Mouse (Mus musculus) liver, embryonic 13.5 days (tissue): ENCODE results near the gene Tnfsf12. TPM values are rescaled to one million over a fixed set of nuclear protein-coding genes. Genes with fewer than 3 reads are reported as not detected.
"Not testable (repeated sequence)": the region's sequence is repeated elsewhere in the genome, so short reads cannot be mapped to it uniquely, and the experiment has no call there.

ENCODE experiments used
- ATAC-seq: fragments of 200-750 bp; cut with Nextera tagmentation; 2 replicates; pipeline ENCODE4 v1.8.0; 2017; ENCODE audit warnings: low read depth, mild to moderate bottlenecking, moderate number of reproducible peaks, moderate library complexity
- DNase-seq: peaks from one replicate; pipeline ENCODE4 v3.0.0; 2022
- H3K27ac ChIP-seq: fragments of 300-500 bp; sonication (generic); 2 replicates; pipeline ENCODE4 v1.5.1; 2015; ENCODE audit warnings: moderate library complexity, mild to moderate bottlenecking, inconsistent platforms
- H3K27me3 ChIP-seq: fragments of 300-500 bp; sonication (generic); 2 replicates; pipeline ENCODE4 v1.6.1; 2015; ENCODE audit warnings: mild to moderate bottlenecking, inconsistent platforms
- H3K36me3 ChIP-seq: fragments of 300-500 bp; sonication (generic); 2 replicates; pipeline ENCODE4 v1.6.1; 2015; ENCODE audit warnings: mild to moderate bottlenecking, inconsistent platforms
- H3K4me1 ChIP-seq: fragments of 300-500 bp; sonication (generic); replicated peaks from 2 replicates; pipeline ENCODE4 v1.6.1; 2015; ENCODE audit warnings: inconsistent platforms
- H3K4me2 ChIP-seq: fragments of 300-500 bp; sonication (generic); 2 replicates; pipeline ENCODE4 v1.6.1; 2015; ENCODE audit warnings: inconsistent platforms, mild to moderate bottlenecking, moderate library complexity
- H3K4me3 ChIP-seq: fragments of 300-500 bp; sonication (generic); replicated peaks from 2 replicates; pipeline ENCODE4 v1.5.1; 2015; ENCODE audit warnings: mild to moderate bottlenecking, inconsistent platforms
- H3K9ac ChIP-seq: fragments of 300-500 bp; sonication (generic); 2 replicates; pipeline ENCODE4 v1.6.1; 2015; ENCODE audit warnings: mild to moderate bottlenecking, inconsistent platforms
- H3K9me3 ChIP-seq: fragments of 300-500 bp; sonication (generic); replicated peaks from 2 replicates; pipeline ENCODE4 v1.6.1; 2016; ENCODE audit warnings: inconsistent platforms
- WGBS: fragments of 180-500 bp; shearing (Covaris S2); methylation state at CpG from one replicate; pipeline ENCODE4 v1.1.7; 2015; ENCODE audit not compliant: insufficient replicate concordance; 5-methylcytosine and 5-hydroxymethylcytosine counted together
- polyA plus RNA-seq: library from polyadenylated mRNA; unstranded; fragments of >200 nt; fragmentation: Nextera tagmentation; extraction: Ambion mirVana; gene quantifications from 2 replicates; pipeline ENCODE4 v1.2.1, GENCODE M21; 2015

The Tnfsf12 gene
- polyA plus RNA-seq = 2.1 and 2.6 TPM in 2 replicates

DNA sequence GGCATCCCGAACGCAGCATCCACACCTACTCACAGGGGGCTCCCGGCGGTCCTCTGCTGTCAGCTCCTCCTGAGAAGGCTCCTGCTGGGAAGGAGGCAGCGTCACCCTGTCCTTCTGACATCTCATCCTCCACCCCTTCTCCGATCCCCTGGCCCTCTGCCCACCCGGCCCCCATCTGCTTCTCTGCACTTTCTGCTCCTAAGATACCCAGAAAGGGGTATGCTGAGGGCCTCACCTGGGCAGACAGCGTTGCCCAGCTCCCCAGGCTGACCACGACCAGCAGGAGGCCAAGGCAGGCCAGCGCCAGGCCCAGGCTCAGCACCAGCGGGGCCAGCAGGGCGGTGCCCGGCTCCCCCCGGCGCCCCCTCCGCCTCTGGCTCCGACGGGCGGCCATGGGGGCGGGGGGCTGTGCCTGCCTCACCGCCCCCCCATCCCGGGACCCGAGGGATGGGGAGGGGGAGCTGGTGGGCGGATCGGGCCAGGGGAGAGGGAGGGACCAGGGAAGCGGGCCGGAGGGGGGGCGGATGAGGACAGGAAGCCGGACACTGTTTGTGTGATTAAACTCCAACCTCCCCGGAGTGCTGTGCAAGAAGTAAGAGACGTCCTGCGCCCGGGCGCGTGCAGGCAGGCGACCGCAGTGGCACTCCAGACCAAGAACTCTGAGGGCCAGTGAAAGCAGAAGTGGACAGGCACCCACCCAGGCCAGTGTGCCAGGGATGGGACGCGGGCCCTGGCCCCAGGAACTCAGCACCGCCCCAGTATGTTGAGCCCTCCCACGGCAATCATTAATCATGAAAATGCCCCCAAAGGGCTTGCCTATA lies at the start of gene Tnfsf12, which contains the start of gene Tnfsfm13:
Tnfsf12 (minus strand) TSS at position 489 of the 821 bp plus-strand sequence.
Tnfsfm13 (minus strand) TSS at position 738 of the 821 bp plus-strand sequence.
- peak within 1 kb of the TSS; percentile 65 for H3K9ac ChIP-seq
- peaks cover 44% of the 10 kb centered on the region for H3K4me1 ChIP-seq
- H3K27me3 ChIP-seq = peaks cover 13% of the 10 kb centered on the region
- ATAC-seq (peak; percentile 59), DNase-seq (no peak)
- 9% methylated on average over 41 of the region's 41 CpGs for WGBS
- no peaks in the 10 kb centered on the region for H3K36me3 ChIP-seq
- peak within 1 kb of the TSS; percentile 58 for H3K4me3 ChIP-seq
- H3K27ac ChIP-seq = peak within 1 kb of the TSS; percentile 59
- H3K9me3 ChIP-seq = no peaks in the 10 kb centered on the region
- H3K4me2 ChIP-seq = peak within 1 kb of the TSS; percentile 71

GRCm38 (mm10) chr11:69731408-69731807 lies 35.8 kb upstream of the Tnfsf12 start:
- not testable (repeated sequence) for H3K4me1 ChIP-seq, H3K27ac ChIP-seq, DNase-seq, H3K27me3 ChIP-seq, H3K4me3 ChIP-seq, H3K9ac ChIP-seq, H3K4me2 ChIP-seq, H3K9me3 ChIP-seq, ATAC-seq
- peaks cover 32% of the 10 kb centered on the region for H3K36me3 ChIP-seq
- WGBS = 54% methylated on average over 3 of the region's 3 CpGs

DNA sequence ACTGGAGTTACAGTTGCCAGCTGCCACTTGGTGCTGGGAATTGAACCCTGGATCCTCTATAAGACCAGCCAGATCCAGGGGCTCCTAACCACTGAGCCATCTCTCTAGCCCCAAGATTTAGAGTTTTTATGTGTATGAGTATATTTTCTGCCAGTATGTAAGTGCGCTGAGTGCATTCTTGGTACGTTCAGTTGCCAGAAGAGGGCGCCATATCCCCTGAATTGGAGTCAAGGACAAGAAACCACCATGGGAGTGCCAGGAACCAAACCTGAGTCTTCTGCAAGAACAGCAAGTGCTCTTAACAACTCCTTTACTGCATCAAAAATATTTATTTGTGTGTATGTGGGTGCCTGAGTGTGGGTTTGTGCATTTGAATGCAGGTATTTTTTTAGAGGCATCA lies 33.4 kb upstream of the Tnfsf12 start:
- H3K9me3 ChIP-seq = no peaks in the 10 kb centered on the region
- peaks cover 9% of the 10 kb centered on the region for H3K36me3 ChIP-seq
- DNase-seq = peak; percentile 60
- H3K4me1 ChIP-seq = peaks cover 6% of the 10 kb centered on the region
- 24% methylated on average over 3 of the region's 3 CpGs for WGBS
- H3K27me3 ChIP-seq = no peaks in the 10 kb centered on the region
- H3K4me3 ChIP-seq = no peak overlapping the region
- ATAC-seq = no peak
- no peak overlapping the region for H3K27ac ChIP-seq
- H3K9ac ChIP-seq = no peak overlapping the region
- H3K4me2 ChIP-seq = no peak overlapping the region

DNA sequence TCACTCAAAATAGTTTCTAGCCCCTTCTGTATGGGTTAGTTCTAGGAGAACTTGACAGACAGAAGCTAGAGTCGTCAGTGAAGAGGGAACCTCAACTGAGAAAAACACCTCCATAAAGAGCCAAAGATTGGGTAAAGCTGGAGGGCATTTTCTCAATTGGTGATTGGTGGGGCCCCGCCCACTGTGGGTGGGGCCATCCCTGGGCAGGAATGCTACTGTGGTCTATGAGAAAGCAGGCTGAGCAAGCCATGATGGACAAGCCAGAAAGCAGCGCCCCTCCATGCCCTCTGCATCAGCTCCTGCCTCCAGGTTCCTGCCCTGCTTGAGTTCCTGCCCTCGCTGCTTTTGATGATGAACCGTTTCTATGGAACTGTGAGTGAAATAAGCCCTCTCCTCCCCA lies 30.3 kb upstream of the Tnfsf12 start:
- Histone ChIP-seq H3K4me1 (peaks cover 11% of the 10 kb centered on the region), H3K4me3 (no peak overlapping the region), H3K36me3 (no peaks in the 10 kb centered on the region), H3K27me3 (no peaks in the 10 kb centered on the region), H3K4me2 (no peak overlapping the region), H3K9me3 (no peaks in the 10 kb centered on the region), H3K9ac (no peak overlapping the region), H3K27ac (no peak overlapping the region)
- ATAC-seq (no peak), DNase-seq (no peak)
- WGBS = 32% methylated on average over 5 of the region's 5 CpGs

DNA sequence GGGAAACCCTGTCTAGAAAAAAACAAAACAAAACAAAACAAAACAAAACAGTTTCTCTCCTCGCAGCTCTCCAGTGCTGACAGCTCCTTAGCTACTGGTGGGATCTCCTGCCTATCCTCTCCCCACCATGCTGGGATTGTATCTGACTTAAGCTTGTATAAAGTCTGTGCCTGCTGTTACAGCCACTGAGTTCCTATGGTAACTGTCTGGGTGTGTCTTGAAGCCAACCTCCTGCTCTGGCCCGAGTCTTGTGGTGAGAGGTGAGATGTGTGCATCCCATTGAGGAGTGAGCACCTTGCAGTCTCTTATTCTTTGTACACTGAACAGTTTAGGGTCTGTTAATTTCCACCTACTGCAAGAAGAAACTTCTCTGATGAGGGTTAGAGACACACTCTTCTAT lies 27.4 kb upstream of the Tnfsf12 start:
- no peak for DNase-seq
- Histone ChIP-seq H3K4me3 (no peak overlapping the region), H3K4me2 (no peak overlapping the region), H3K27me3 (no peaks in the 10 kb centered on the region), H3K9ac (no peak overlapping the region), H3K36me3 (no peaks in the 10 kb centered on the region), H3K27ac (no peak overlapping the region), H3K4me1 (peaks cover 26% of the 10 kb centered on the region), H3K9me3 (no peaks in the 10 kb centered on the region)
- no peak for ATAC-seq
- 38% methylated on average over 2 of the region's 2 CpGs for WGBS

DNA sequence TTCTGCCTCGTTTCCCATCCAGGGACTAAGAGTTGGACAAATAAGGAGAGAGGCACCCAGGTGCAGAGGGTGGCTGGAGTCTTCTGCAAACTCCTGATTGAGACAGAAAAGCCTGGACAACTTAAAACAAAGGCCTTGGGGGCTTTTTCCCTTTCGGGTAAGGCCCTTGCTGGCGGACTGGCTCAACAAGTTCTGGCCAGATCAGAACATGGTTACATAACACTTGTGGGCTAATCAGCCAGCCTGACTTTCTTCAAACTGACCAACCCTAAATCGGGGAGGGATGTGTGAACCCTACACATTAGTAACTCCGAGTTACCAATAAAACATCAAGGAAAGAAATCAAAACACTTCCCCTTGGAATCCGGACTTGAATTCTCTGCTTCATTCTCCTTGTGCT lies 25.2 kb upstream of the Tnfsf12 start:
- H3K9me3 ChIP-seq = no peaks in the 10 kb centered on the region
- DNase-seq (no peak), ATAC-seq (no peak)
- no peak overlapping the region for H3K9ac ChIP-seq
- no peaks in the 10 kb centered on the region for H3K27me3 ChIP-seq
- peaks cover 42% of the 10 kb centered on the region for H3K4me1 ChIP-seq
- no peak overlapping the region for H3K4me3 ChIP-seq
- 67% methylated on average over 6 of the region's 6 CpGs for WGBS
- H3K4me2 ChIP-seq = no peak overlapping the region
- no peaks in the 10 kb centered on the region for H3K36me3 ChIP-seq
- no peak overlapping the region for H3K27ac ChIP-seq

DNA sequence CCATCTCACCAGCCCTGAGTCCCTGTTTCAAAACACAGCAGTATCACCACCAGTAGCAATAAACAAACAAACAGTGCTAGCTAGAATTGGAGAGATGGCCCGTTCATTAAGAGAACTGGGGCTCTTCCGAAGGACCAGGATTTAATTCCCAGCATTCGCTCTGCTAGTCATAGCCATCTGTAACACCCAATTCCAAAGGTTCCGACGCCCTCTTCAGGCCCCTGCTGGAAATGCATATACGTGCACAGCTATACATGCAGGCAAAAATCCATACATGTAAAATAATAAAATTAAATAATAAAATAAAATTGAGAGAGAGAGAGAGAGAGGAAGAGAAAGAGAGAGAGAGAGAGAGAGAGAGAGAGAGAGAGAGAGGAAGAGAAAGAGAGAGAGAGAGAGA lies 23.8 kb upstream of the Tnfsf12 start:
- H3K27ac ChIP-seq = peak overlapping the region; percentile 73
- ATAC-seq (no peak), DNase-seq (no peak)
- no peaks in the 10 kb centered on the region for H3K27me3 ChIP-seq
- H3K4me2 ChIP-seq = peak overlapping the region; percentile 60; the same call in 1 of the 2 replicates
- 58% methylated on average over 6 of the region's 6 CpGs for WGBS
- no peak overlapping the region for H3K9ac ChIP-seq
- no peaks in the 10 kb centered on the region for H3K9me3 ChIP-seq
- H3K4me3 ChIP-seq = no peak overlapping the region
- peaks cover 45% of the 10 kb centered on the region for H3K4me1 ChIP-seq
- no peaks in the 10 kb centered on the region for H3K36me3 ChIP-seq

DNA sequence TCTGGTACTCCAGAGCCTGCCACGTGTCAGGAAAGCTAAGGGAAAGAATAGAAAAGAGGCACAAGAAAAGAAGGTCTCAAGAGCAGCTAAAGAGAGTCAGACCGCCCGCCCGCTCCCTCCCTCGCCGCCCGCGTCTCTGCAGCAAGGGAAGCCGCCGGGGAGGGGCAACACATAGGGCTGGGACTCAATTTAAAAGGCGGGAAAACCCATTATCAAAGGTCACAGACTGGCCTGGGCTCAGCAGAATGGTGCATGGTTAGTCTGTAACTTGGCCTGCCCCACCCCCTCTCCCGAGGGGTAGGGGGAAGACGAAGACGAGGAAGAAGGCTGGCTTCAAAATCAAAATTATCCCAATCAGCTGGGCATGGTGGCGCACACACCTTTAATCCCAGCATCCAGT lies 23.0 kb upstream of the Tnfsf12 start:
- Histone ChIP-seq H3K9ac (peak overlapping the region; percentile 69), H3K4me3 (peak overlapping the region; percentile 35), H3K4me1 (peaks cover 45% of the 10 kb centered on the region), H3K36me3 (no peaks in the 10 kb centered on the region), H3K27ac (peak overlapping the region; percentile 73), H3K27me3 (no peaks in the 10 kb centered on the region), H3K9me3 (no peaks in the 10 kb centered on the region), H3K4me2 (peak overlapping the region; percentile 60)
- peak; percentile 94 for ATAC-seq
- 13% methylated on average over 15 of the region's 15 CpGs for WGBS
- peak; percentile 70 for DNase-seq

GRCm38 (mm10) chr11:69716953-69717352 lies 21.3 kb upstream of the Tnfsf12 start:
- peak; percentile 27 for DNase-seq
- ATAC-seq = no peak
- Histone ChIP-seq H3K27me3 (no peaks in the 10 kb centered on the region), H3K9me3 (no peaks in the 10 kb centered on the region), H3K4me1 (peaks cover 40% of the 10 kb centered on the region), H3K4me3 (no peak overlapping the region), H3K4me2 (no peak overlapping the region), H3K36me3 (no peaks in the 10 kb centered on the region), H3K27ac (peak overlapping the region; percentile 55; the same call in 1 of the 2 replicates), H3K9ac (no peak overlapping the region)
- WGBS = 63% methylated on average over 4 of the region's 4 CpGs

DNA sequence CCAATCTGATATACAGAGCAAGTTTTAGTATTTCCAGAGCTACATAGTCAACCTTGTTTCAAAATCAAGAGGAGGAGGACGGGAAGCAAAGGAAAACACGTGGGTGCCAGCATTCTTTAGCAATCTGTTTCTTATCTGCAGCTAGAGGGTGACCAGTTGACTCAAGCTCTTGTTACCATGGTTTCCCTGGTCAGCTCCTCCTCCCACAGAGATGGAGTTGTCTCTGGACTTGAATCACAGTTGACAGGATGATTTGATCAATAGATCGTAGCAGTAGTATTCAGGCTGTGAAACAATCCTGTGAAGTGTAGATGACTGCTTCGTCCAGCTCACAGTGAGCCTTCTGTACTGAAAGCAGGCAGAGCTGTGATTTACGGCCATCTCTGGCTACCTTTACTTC lies 20.3 kb upstream of the Tnfsf12 start:
- no peak for DNase-seq
- no peak overlapping the region for H3K4me2 ChIP-seq

DNA sequence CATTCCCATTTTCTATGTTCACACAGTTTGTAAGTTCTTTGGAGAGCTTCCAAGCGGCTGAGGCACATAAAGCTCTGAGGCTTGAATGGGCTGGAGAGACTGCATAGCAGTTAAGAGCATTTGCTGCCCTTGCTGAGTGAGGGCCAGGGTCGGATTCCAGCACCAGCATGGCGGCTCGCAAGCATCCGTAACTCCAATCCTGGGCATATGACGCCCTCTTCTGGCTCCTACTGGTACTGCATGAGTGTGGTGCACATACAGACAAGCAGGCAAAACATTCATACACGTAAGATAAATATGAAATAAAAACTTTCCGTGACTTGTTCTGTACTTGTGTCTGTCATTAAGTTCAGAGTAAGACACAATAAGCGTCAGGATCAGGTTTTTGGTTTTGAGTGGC lies 19.8 kb upstream of the Tnfsf12 start:
- Histone ChIP-seq H3K27me3 (no peaks in the 10 kb centered on the region), H3K9ac (no peak overlapping the region), H3K9me3 (no peaks in the 10 kb centered on the region), H3K36me3 (no peaks in the 10 kb centered on the region), H3K4me2 (no peak overlapping the region), H3K27ac (0 out of 2 replicates have a peak overlapping the region, but pooled peaks have one; percentile 9), H3K4me3 (no peak overlapping the region), H3K4me1 (peaks cover 44% of the 10 kb centered on the region)
- DNase-seq (no peak), ATAC-seq (no peak)
- 54% methylated on average over 9 of the region's 9 CpGs for WGBS

More for the DNA sequence above, 20.3 kb upstream of the Tnfsf12 start:
- Histone ChIP-seq H3K9ac (no peak overlapping the region), H3K4me1 (peaks cover 40% of the 10 kb centered on the region), H3K4me3 (no peak overlapping the region), H3K36me3 (no peaks in the 10 kb centered on the region), H3K9me3 (no peaks in the 10 kb centered on the region), H3K27me3 (no peaks in the 10 kb centered on the region), H3K27ac (peak overlapping the region; percentile 43; the same call in 1 of the 2 replicates)
- no peak for ATAC-seq
- 26% methylated on average over 5 of the region's 5 CpGs for WGBS
